Comparison of ENCODE assay signal across 8 mouse cellular contexts in genomic region chr5:135250186-135251078, GRCm38 (mm10). TPM values are rescaled to one million over a fixed set of nuclear protein-coding genes. Genes with fewer than 3 reads are reported as not detected.
A peak's percentile ranks its signal among the peaks of the same experiment; 100 is the strongest.
DNase-seq lines count a peak whose midpoint lies in the region; ATAC-seq and TF ChIP-seq lines count a peak whose summit lies in the region.

No protein-coding gene starts in this region.

- peak overlapping the region; percentile 72 for H3K9ac ChIP-seq in heart, embryonic 16.5 days (ENCODE audit: low read length)
- no peak overlapping the region for H3K9ac ChIP-seq in liver, embryonic 14.5 days (replicated peaks)
- H3K9ac ChIP-seq in stomach, embryonic 15.5 days, result peak overlapping the region; percentile 20; the same call in 1 of the 2 replicates

- DNase-seq in spleen, postnatal 10 days (ENCODE audit: low spot score in 2 of 2), result peak; percentile 26 to 45
- DNase-seq in spleen, postnatal 14 days (ENCODE audit: low spot score in 2 of 2), result no peak
- no peak for DNase-seq in liver, embryonic 14.5 days (ENCODE audit: low read depth in 3 of 3, low spot score in 3 of 3)
- DNase-seq in adipocyte (ENCODE audit: low spot score), result no peak

- H3K4me3 ChIP-seq in erythroblast, embryonic 14.5 days (replicated peaks), result peak overlapping the region; percentile 60
- H3K4me3 ChIP-seq in heart, embryonic 16.5 days (ENCODE audit: low read length), result peak overlapping the region; percentile 64
- H3K4me3 ChIP-seq in liver, embryonic 14.5 days (ENCODE audit: insufficient read depth in 1 of 2, low read depth in 2 of 2, low read length in 2 of 2), result peak overlapping the region; percentile 43 to 50
- H3K4me3 ChIP-seq in stomach, embryonic 15.5 days (replicated peaks), result peak overlapping the region; percentile 57

- H3K36me3 ChIP-seq in erythroblast, embryonic 14.5 days (ENCODE audit: control insufficient read depth), result peaks cover 21% of the 10 kb centered on the region
- peaks cover 8% of the 10 kb centered on the region for H3K36me3 ChIP-seq in heart, embryonic 16.5 days (ENCODE audit: control insufficient read depth, insufficient read depth)
- H3K36me3 ChIP-seq in liver, embryonic 14.5 days (replicated peaks; ENCODE audit: control insufficient read depth, insufficient read depth, low read depth), result peaks cover 13% of the 10 kb centered on the region
- H3K36me3 ChIP-seq in stomach, embryonic 15.5 days, result peaks cover 11% of the 10 kb centered on the region; the same call in 1 of the 2 replicates

- H3K4me2 ChIP-seq in heart, embryonic 16.5 days (ENCODE audit: low read depth, low read length), result peak overlapping the region; percentile 98
- peak overlapping the region; percentile 65 for H3K4me2 ChIP-seq in liver, embryonic 14.5 days (ENCODE audit: low read depth)
- peak overlapping the region; percentile 100 for H3K4me2 ChIP-seq in stomach, embryonic 15.5 days

- no peak for TF ChIP-seq CTCF in liver, embryonic 14.5 days (IDR thresholded peaks at IDR 0.05; ENCODE audit: low read depth)

- peaks cover 40% of the 10 kb centered on the region for H3K27me3 ChIP-seq in erythroblast, embryonic 14.5 days (ENCODE audit: control insufficient read depth)
- no peaks in the 10 kb centered on the region for H3K27me3 ChIP-seq in heart, embryonic 16.5 days (ENCODE audit: control insufficient read depth, insufficient read depth, low read length)
- H3K27me3 ChIP-seq in liver, embryonic 14.5 days (ENCODE audit: control insufficient read depth, insufficient read depth, low read length), result peaks cover 24% of the 10 kb centered on the region
- peaks cover 25% of the 10 kb centered on the region for H3K27me3 ChIP-seq in stomach, embryonic 15.5 days (replicated peaks)

- H3K9me3 ChIP-seq in erythroblast, embryonic 14.5 days (ENCODE audit: control insufficient read depth, low read length), result peaks cover 9% of the 10 kb centered on the region; the same call in 1 of the 2 replicates
- no peaks in the 10 kb centered on the region for H3K9me3 ChIP-seq in heart, embryonic 16.5 days (replicated peaks; ENCODE audit: control insufficient read depth, low read length)
- H3K9me3 ChIP-seq in liver, embryonic 14.5 days (ENCODE audit: control insufficient read depth, low read length), result no peaks in the 10 kb centered on the region
- no peaks in the 10 kb centered on the region for H3K9me3 ChIP-seq in stomach, embryonic 15.5 days

- H3K4me1 ChIP-seq in erythroblast, embryonic 14.5 days (ENCODE audit: control insufficient read depth), result peaks cover 18% of the 10 kb centered on the region
- peaks cover 13% of the 10 kb centered on the region; the same call in 1 of the 2 replicates for H3K4me1 ChIP-seq in heart, embryonic 16.5 days (ENCODE audit: control insufficient read depth, insufficient read depth, low read length)
- no peaks in the 10 kb centered on the region; a peak in 1 of 4 replicates for H3K4me1 ChIP-seq in liver, embryonic 14.5 days (replicated peaks; ENCODE audit: control insufficient read depth in 2 of 2, insufficient read depth in 2 of 2, low read length in 1 of 2)
- H3K4me1 ChIP-seq in stomach, embryonic 15.5 days, result peaks cover 12% of the 10 kb centered on the region

- WGBS in heart, embryonic 16.5 days, result 2% methylated on average over 87 of the region's 92 CpGs
- WGBS in liver, embryonic 14.5 days (ENCODE audit: insufficient replicate concordance), result 2% methylated on average over 92 of the region's 92 CpGs
- 3% methylated on average over 92 of the region's 92 CpGs for WGBS in stomach, embryonic 15.5 days

- ATAC-seq in erythroblast, adult 5-6 weeks (replicated peaks; ENCODE audit: low FRiP score, poor library complexity, severe bottlenecking), result no peak
- peak; percentile 64 for ATAC-seq in heart, embryonic 16.5 days (replicated peaks; ENCODE audit: extremely low read depth, insufficient read depth, low FRiP score)
- ATAC-seq in liver, embryonic 14.5 days (ENCODE audit: insufficient read depth), result peak; percentile 64
- peak; percentile 52; the same call in 1 of the 2 replicates for ATAC-seq in stomach, embryonic 15.5 days (ENCODE audit: insufficient read depth, low FRiP score, low read depth)

- TF ChIP-seq EP300 in liver, embryonic 14.5 days (IDR thresholded peaks at IDR 0.05; ENCODE audit: low read depth), result no peak

- no peak overlapping the region for H3K27ac ChIP-seq in heart, embryonic 16.5 days (ENCODE audit: low read length)
- no peak overlapping the region for H3K27ac ChIP-seq in liver, embryonic 14.5 days
- no peak overlapping the region for H3K27ac ChIP-seq in stomach, embryonic 15.5 days

RNA-seq across cellular contexts. Expression of gene Fzd9, which starts 0.6 kb away (rescaled TPM):
- 0.01 TPM in 1 of 2 replicates, not detected in the other for polyA plus RNA-seq in erythroblast, embryonic 14.5 days (2012)
- not detected in 2 replicates for total RNA-seq in erythroblast, adult 5-6 weeks (2015; ENCODE audit: low replicate concordance)
- not detected in 2 replicates for total RNA-seq in erythroblast, adult 5-6 weeks (2017; ENCODE audit: low replicate concordance)
- 4.3 and 5.2 TPM in 2 replicates for polyA plus RNA-seq in heart, embryonic 16.5 days (2015; fragmentation: Nextera tagmentation; extraction: Ambion mirVana)
- polyA plus RNA-seq in liver, embryonic 14.5 days (2012; rRNA removed), result 0.19 and 0.24 TPM in 2 replicates
- 0.25 TPM in 1 of 2 replicates, not detected in the other for polyA plus RNA-seq in liver, embryonic 14.5 days (2014; fragmentation: Nextera tagmentation; extraction: Ambion mirVana)
- polyA plus RNA-seq in stomach, embryonic 15.5 days (2015; fragmentation: Nextera tagmentation; extraction: Ambion mirVana), result 0.90 and 1.4 TPM in 2 replicates

Comparison
In these comparisons a context has a peak if more than half of its experiments do, and no peak if none do; other contexts are left out.
1. DNase-seq: peak in spleen, postnatal 10 days (2 of 2); none in spleen, postnatal 14 days (0 of 2), liver, embryonic 14.5 days (0 of 3) and adipocyte (single experiment).
2. Peak in every context shown above with its lines, with median percentiles within 50 percentile points of each other: H3K4me3 ChIP-seq and H3K4me2 ChIP-seq.